Mouse (Mus musculus) kidney, postnatal 25 days (tissue): Measurements from ENCODE around the gene Dpy30.

Experiments
- DNase-seq, 2 experiments: peaks; one replicate each; pipeline ENCODE4 v3.0.0; 2021; ENCODE audit warnings: mixed read lengths in 2 of 2

Gene Dpy30

GRCm38 (mm10) chr17:74262415-74262814 is 61.3 kb downstream of the Dpy30 start:
- no peak for DNase-seq
